Mouse (Mus musculus) frontal cortex, postnatal 25 days (tissue): Measurements from ENCODE around the gene Abca6.

Experiments
- DNase-seq, 2 experiments: peaks; one replicate each; pipeline ENCODE4 v3.0.0; 2022; ENCODE audit warnings: low spot score in 2 of 2

Gene Abca6

DNA sequence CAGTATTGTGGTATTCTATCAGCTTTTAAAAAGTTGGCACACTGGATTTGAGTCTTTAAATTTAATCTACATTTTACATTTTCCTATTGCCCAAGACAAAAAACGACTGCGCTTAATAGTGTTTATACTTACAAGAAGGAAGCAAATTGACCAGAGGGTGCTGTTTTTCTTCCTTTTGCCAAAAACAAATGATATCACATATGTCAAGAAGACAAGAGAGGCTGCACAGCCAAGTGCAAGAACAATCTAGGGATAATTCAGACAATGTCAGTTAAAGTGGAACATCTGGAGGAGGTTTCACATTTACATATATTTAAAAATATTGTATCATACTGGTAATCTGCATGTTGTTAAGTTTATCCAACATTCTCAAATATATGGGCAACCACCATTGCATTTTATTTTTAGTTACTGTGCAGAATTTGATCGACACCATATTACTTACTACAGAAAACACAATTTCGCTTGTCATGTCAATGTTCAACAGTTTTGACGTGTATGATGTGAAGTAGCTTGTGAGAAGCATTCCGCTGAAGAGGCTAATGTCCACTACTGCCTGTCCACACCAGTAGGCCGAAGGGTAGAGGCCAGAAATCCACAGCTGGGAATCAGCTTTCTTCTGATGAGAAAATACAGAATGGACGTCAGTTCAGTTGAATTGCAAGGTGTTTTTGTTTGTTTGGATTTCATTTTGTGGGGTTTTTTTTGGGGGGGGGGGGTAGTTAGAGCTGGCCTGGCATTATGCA lies 54.8 kb downstream of the Abca6 start:
- DNase-seq: no peak

DNA sequence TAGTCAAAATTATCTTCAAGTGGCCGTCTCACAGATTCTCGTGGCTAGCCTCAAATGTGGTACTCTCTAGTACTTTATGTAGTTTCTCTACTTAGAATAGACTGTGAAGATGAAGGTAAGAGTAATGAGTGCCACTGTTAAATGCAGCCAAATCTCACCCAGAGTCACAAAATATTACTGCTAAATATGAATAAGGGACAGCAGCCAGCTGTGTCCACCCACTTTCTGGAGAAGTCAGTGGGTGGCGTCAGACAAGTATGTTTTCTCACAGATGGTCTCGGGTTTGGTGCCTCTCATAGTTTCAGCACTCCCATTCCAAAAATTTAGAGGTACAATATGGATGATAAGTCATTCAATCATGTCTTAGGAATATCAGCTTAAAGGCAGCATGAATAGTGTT lies 56.3 kb downstream of the Abca6 start:
- no peak for DNase-seq

DNA sequence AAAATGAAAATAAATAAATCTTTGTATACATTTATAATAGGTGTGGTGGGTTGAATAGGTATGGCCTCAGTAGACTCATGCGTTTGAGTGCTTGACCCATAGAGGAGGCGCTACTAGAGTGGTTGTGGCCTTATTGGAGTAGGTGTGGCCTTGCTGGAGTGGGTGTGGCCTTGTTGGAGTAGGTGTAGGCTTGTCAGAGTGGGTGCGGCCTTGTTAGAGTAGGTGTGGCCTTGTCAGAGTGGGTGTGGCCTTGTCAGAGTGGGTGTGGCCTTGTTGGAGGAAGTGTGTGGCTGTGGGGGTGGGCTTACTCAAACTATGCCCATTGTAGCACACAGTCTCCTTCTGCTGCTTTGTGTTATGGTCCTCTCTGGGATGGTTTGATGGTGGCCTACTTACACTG lies 80.4 kb downstream of the Abca6 start:
- DNase-seq: no peak

DNA sequence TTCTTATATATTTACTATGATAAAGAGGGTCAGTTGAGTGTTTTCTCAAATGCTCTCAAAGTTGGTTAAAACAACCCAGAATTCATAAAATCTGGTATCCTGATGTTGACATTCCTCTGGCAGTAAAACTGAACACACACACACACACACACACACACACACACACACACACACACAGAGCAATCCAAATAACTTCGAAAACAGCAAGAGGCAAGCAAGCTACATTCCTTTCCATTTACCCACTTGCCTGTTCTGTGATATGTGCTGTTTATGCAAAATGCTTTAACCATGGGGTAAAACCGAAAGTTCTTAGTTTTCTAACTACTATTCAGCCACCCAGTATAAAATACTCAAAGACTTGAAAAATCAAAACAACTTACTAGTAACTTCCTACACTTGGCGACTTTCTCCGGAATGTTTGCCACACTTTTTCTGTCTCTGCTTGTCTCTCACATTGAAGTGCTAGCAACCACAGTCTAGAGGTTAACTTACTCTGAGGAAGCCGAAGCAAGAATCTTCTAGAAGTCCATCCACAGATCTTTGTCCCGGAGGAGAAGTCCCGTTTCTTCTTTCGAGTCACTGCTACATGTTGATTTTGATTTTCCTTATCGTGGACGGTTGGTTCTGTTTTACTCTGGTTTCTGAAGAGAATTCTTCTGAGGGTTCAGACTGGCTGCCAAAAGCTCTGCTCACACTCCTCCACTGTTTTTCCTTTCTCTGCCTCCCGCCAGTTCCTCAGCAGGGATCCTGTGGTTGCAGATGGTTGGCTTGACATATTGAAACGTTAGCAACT lies 83.9 kb downstream of the Abca6 start, which contains the start of gene Abca9:
Gene Abca9 (minus strand): TSS at position 738 of the 793 bp plus-strand sequence.
- DNase-seq: peak in 1 of 2 experiments; percentile 20

DNA sequence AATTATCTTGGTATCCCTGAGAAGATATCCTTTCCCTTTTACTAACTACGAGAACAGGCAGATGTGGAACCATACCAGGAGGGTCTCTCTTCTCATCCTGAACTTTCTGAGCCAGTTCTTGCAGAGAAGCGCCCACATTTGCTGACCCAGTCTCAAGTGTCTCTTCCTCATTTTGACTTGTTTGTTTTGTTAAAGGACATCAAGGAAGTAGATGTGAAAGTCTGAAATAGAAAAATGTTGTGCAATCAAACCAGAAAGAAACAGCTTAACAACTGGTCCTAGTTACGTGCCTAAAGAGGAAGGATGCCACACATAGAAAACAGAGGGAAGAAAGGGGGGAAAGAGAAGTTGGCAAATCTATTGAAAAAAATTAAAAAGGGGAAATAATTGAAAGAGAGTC lies 85.8 kb downstream of the Abca6 start:
- no peak for DNase-seq

DNA sequence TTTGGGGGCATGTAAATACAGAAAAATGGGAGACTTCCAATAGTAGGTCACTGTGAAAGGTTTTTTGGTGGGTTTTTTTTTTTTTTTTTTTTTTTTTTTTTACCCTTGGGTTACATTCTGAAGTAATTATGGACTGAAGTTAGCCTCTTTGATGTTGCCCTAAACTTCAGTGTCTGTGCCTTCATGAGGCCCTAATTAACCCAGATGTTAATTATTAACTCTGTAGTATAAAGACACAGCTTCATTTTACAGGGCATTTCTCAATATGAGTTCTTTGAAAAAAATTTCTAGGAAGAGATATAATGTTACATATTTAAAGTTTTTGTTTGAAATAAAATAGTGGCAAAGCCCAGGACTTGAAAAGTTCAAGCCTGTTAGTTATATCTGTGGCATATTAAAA lies 86.2 kb downstream of the Abca6 start:
- DNase-seq: no peak

DNA sequence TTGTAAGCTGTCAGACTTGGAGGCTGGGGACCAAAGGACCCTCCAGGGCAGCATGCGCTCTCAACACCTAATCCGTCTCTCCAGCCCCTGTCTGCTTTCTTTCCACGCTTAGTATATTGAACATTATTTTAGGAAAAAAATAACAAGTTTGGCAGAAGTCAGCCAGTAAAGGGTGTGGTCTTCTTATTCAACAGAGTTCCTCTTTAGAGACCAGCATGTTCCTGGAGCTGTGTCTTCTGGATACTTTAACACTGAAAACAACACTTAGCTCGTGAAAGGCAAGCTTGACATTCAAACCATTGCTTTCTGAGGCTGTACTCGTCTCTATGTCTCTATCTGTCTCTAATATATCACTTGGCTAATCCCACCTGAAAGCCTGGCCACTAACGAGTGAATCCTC lies 94.5 kb downstream of the Abca6 start:
- no peak for DNase-seq

DNA sequence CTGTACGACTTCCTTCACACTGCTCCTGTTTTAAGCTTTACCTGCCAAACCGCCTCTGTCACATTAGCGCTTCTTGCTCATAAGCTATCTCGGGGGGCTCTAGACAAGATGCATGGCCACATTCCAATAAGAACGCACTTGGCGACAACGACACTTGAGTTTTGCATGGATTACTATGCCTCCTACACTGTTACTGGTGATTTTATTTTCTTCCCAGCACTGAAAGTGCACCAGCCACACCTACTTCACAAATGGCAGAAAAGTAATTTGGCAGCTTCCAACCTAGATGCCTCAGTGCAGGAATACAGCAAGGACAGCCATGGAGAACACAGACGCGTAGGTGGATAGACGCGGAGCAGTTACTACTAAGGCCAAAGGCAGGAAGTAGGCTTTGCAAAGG lies 95.6 kb downstream of the Abca6 start:
- DNase-seq: no peak

DNA sequence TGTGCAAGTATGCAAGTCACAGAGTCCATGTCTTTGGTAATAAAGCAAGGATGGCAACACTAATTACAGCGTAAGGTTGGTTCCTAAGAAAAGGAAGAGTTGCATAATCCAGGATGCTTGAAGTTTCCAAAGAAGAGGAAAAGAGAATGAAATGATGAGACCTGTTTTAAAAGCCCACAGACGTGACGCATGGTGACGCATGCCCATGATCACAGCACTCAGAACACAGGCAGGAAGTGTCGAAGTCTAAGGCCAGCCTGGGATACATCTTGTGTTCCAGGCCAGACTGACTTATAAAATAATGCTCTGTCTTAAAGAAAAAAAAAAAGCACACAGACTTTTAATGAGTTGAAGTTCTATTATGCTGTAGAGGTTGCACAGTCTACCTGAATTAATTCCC lies 103.9 kb downstream of the Abca6 start:
- DNase-seq: no peak

DNA sequence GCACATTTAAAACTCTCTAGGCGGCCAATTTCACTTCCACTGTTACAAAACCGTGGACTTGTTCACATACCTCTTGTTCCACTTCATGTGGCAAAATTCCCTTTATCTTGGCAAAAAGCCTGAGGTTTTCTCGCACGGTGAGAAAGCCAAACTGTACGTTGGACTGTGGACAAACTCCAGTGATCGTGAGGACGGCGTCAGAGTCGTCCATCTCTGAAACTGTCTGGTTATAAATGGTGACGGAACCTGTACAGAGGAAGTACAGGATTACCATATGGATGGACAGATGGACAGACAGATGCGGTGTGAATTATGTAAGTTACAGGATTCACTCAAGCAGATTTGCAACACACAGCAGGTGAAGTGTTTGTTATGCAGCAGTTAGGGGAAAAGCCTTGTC lies 106.2 kb downstream of the Abca6 start:
- DNase-seq: no peak

DNA sequence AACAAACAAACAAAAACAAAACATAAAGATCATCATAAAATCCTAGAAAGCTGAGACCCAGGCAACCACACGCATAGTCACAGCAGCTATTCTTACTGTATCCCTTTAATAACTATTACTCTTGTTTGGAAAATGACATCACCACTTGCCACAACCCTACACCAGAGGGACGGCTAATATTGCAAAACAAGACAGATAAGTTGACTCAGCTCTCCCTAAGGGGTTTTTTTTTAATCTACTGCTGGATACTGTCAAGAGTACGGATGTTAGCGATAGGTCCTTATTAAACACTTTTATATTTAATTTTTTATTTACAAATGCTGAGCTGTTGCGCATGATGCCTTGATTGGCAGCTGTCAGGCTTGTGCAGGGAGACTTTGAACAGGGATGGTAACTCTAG lies 120.8 kb downstream of the Abca6 start:
- no peak for DNase-seq
